Mouse (Mus musculus) activated CD4-positive, CD25-positive, alpha-beta regulatory T cell, adult 4 months (primary cell): ENCODE results near the gene Msh5. TPM values are rescaled to one million over a fixed set of nuclear protein-coding genes. Genes with fewer than 3 reads are reported as not detected.
"Not testable (repeated sequence)": the region's sequence is repeated elsewhere in the genome, so short reads cannot be mapped to it uniquely, and the experiment has no call there.

Experiments
- ATAC-seq: one replicate; pipeline ENCODE4 v1.8.0; 2017
- polyA plus RNA-seq, 2 experiments: library from polyadenylated mRNA; unstranded; fragments of 100-300 nt; shearing (Covaris generic); gene quantifications; one replicate each; pipeline ENCODE4 v1.2.1; 2017

The Msh5 gene
- polyA plus RNA-seq, 2 experiments from 2014 or later: 1.3 to 1.6 TPM

GRCm38 (mm10) chr17:35021842-35022477, 24.6 kb downstream of the Msh5 start:
- ATAC-seq: no peak

GRCm38 (mm10) chr17:35021163-35021808, 25.3 kb downstream of the Msh5 start:
- ATAC-seq: peak; percentile 68

GRCm38 (mm10) chr17:35020551-35020950, 26.0 kb downstream of the Msh5 start:
- ATAC-seq: no peak

GRCm38 (mm10) chr17:35019894-35020293, 26.7 kb downstream of the Msh5 start:
- ATAC-seq: no peak

GRCm38 (mm10) chr17:35018171-35018570, 28.4 kb downstream of the Msh5 start:
- no peak for ATAC-seq

GRCm38 (mm10) chr17:35017706-35018030, 28.9 kb downstream of the Msh5 start:
- no peak for ATAC-seq

GRCm38 (mm10) chr17:35016791-35017705, 29.5 kb downstream of the Msh5 start:
- ATAC-seq: peak; percentile 55

- no peak for ATAC-seq
Observed at GRCm38 (mm10) chr17:35016376-35016775, 30.2 kb downstream of the Msh5 start, which contains the start of gene Vwa7. TSS of gene Vwa7 (plus strand) at chr17:35016579.

- no peak for ATAC-seq
Observed at GRCm38 (mm10) chr17:35015296-35015695, 31.2 kb downstream of the Msh5 start.

GRCm38 (mm10) chr17:35013221-35013620, 33.3 kb downstream of the Msh5 start:
- no peak for ATAC-seq

- no peak for ATAC-seq
Observed at GRCm38 (mm10) chr17:35012430-35012829, 34.1 kb downstream of the Msh5 start.

- ATAC-seq: no peak
Observed at GRCm38 (mm10) chr17:35011440-35011839, 35.1 kb downstream of the Msh5 start.

GRCm38 (mm10) chr17:35009586-35009985, 37.0 kb downstream of the Msh5 start:
- no peak for ATAC-seq

GRCm38 (mm10) chr17:35007387-35007991, 39.1 kb downstream of the Msh5 start:
- ATAC-seq: no peak

GRCm38 (mm10) chr17:35005902-35006301, 40.6 kb downstream of the Msh5 start:
- not testable (repeated sequence) for ATAC-seq

- ATAC-seq: no peak
Observed at GRCm38 (mm10) chr17:35005158-35005557, 41.4 kb downstream of the Msh5 start.

- no peak for ATAC-seq
Observed at GRCm38 (mm10) chr17:35004075-35004717, 42.3 kb downstream of the Msh5 start.

GRCm38 (mm10) chr17:35003022-35003838, 43.3 kb downstream of the Msh5 start:
- ATAC-seq: no peak

GRCm38 (mm10) chr17:35002153-35002865, 44.2 kb downstream of the Msh5 start:
- no peak for ATAC-seq

GRCm38 (mm10) chr17:35001452-35002152, 44.9 kb downstream of the Msh5 start:
- ATAC-seq: peak; percentile 5
